Mouse (Mus musculus) embryo, embryonic 11 days (tissue): ENCODE measurements around the gene Kif1a.

Experiments
- DNase-seq: peaks from one replicate; pipeline ENCODE4 v3.0.0-alpha.2; 2015

Kif1a gene

DNA sequence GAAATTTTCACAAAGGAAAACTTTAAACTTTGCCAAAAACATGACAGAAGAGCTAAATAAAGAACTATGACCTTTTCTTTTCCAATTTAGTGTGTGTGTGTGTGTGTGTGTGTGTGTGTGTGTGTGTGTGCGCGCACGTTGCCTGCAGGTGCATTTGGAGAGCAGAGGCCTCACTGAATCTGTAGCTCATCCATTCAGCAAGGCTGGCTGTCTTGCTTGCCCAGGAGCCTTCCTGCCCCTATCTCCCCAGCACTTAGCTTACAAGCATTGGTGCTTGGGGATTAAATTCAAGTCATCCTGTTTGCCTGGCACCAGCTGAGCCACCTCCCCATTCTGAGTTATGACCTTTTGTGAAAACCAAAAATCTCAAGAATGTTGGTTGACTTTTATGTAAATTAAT lies 9.2 kb downstream of the Kif1a start:
- DNase-seq: no peak

DNA sequence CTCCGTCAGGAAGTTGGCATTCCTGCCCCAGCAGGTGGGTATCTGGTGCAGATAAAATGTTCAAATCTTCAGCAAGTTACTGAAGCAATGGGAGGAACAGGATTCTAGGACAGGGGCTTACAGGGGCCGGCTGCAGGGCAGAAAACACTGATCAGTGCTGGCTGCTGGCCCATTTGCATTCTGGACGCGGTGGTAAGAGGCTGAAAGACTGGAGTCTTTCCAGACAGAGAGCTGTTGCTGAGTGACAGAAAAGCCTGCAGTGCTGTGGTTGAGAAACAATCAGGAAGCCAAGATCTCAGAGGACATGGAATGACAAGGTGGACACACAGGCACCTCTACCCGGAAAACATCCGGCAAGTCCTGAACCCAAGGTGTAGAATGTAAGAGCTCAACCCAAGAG lies 16.6 kb downstream of the Kif1a start:
- no peak for DNase-seq

DNA sequence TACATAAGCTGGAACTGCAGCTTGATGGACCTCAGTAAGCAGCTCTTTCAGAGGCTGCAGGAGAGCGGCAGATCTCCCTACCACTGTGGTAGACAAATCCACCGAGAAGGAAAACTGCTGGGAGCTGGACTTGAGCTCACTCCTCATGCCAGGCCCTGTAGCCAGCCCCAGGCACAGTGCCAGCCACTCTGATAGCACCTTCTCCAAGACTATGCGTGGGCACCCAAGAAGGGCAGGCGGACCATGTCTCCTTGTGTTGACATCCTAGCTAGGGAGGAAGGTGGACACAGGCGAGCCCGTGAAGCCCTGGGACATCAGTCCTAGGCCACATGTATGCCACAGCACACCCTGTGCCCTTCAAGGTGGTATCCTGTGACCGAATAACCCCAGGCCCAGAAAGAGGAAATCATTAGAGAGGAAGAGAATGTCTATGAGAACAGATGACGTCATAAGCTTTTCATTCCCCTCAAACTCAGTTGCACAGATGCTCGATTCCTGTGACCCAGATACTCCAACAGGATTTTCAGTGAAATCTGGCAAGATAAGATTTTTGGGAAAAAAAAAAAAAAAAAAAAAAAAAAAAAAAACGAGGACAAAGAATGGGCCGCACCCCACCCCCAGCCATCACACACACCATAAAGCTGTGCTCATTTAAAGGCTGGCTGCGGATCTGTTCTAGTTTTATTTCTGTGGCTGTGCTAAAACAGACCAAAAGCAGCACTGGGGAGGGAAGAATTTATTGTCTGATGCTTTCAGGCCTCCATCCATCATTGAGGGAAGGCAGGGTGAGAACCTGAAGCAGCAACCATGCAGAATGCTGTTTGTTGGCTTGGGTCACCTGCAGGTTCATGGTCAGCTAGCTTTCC lies 18.1 kb downstream of the Kif1a start:
- DNase-seq: no peak

- DNase-seq: no peak
These were observed 19.6 kb downstream of the Kif1a start for GRCm38 (mm10) chr1:93082121-93082520.

- peak; percentile 68 for DNase-seq
These were observed 20.7 kb downstream of the Kif1a start for GRCm38 (mm10) chr1:93080930-93081589.

GRCm38 (mm10) chr1:93079602-93080001 lies 22.1 kb downstream of the Kif1a start:
- peak; percentile 50 for DNase-seq

- no peak for DNase-seq
These were observed 29.4 kb downstream of the Kif1a start for GRCm38 (mm10) chr1:93072279-93072865.

GRCm38 (mm10) chr1:93071487-93071971 lies 30.2 kb downstream of the Kif1a start:
- DNase-seq: no peak

DNA sequence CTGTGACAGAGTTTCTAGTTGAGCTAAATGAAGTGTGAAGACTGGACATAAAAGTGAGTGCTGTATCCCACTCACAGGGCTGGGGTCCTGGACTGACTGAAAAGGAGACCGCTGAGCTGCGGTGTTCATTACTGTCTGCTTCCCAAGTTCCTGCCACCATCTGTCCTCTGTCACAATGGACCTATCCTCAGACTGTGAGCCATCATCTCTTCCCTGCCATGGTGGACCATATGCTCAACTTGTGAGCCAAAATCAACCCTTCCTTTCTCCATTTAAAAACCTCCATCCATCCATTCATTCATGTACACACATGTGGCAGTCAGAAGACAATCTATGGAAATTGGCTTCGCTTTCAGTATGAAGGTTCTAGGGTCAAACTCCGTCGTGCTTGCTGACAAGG lies 30.9 kb downstream of the Kif1a start:
- no peak for DNase-seq

GRCm38 (mm10) chr1:93068553-93068952 lies 33.2 kb downstream of the Kif1a start:
- DNase-seq: no peak

DNA sequence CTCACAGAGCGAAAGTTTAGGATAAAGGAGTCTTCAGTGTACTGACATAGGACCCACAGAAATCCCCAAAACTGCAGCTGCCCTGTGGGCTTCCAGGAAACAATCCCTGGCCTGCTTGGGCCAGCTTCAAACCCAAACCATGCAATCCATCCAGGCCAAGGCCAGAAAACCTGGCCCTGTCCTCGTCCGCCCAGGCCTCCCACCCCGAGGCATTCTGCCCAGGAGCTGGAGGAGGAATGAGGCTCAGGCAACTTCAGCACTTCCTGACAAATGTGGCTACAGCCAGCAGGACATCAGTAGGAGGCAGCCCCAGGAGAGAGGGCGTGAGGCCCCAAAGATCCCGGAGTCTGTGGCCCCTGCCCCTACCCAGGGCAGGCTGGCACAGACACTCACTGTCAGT lies 36.1 kb downstream of the Kif1a start:
- DNase-seq: no peak

- DNase-seq: no peak
These were observed 38.1 kb downstream of the Kif1a start for GRCm38 (mm10) chr1:93063694-93064093.

- DNase-seq: peak; percentile 33
These were observed 50.5 kb downstream of the Kif1a start for GRCm38 (mm10) chr1:93051124-93051833.

DNA sequence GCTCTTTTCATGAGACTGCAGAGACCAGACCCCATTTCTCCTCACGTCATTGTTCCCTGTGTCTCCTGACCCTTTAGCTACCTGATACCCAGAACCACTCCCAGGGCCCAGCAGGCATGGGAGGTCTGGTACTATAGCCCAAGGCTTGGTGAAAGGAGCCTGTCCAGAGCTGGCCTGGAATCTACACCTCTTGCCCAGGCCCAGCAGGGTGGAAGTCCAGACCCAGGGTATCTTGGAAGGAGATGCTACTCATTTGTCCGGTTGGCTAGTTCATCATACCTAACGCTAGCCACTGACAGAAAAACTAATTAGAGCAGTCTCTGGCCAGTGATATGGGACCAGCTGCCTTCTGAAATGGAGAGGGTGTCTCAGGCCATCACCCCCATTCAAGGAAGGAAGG lies 51.7 kb downstream of the Kif1a start:
- no peak for DNase-seq

DNA sequence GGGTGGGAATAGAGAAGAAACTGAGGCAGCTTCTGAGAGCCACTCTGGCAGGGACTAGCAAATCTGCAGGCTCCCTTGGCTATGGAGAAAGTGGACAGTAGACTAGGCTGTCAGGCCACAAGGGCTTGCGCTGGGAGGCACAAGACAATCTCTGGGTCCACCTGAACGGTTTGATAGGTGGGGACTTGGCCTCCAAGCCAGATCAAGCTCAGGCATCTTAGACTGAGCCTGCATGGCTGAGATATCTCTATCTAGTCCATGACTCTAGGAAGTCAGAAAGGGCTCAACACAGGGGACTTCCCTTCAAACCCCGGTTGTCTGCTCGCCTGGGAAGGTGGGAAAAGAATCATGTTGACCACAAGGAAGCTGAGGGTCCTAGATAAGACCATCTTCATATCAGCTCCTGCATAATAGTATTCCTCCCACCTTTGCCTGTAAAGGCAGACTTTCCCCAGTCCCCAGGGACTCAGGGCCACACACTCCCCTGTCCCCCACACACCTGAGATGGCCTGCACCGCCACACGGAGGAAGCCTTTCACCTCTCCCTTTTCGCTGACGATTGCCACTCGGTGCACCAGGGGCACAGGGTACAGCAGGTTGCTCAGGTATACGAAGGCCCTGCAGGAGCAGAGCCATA lies 55.5 kb downstream of the Kif1a start:
- no peak for DNase-seq

- DNase-seq: no peak
These were observed 65.8 kb downstream of the Kif1a start for GRCm38 (mm10) chr1:93035981-93036380.

DNA sequence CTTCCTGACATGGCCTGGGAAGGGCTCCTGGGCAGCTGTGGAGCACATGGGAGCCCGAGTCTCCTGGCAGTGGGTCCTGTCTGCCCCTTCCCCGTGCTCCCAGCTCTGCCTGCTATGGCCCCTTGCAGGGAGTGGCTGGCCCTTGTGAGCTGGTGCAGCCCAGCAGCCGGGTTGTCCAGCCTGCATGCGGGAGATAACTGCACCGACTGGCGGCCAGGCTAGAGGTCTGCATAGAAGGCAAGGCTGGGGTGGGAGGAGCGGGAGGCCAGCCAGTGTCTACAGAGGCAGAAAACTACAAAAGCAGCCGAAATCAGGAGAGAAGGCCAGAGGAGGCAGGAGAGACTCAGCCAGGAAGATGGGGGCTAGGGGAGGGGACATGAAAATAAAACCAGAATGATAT lies 67.8 kb downstream of the Kif1a start:
- peak; percentile 25 for DNase-seq

DNA sequence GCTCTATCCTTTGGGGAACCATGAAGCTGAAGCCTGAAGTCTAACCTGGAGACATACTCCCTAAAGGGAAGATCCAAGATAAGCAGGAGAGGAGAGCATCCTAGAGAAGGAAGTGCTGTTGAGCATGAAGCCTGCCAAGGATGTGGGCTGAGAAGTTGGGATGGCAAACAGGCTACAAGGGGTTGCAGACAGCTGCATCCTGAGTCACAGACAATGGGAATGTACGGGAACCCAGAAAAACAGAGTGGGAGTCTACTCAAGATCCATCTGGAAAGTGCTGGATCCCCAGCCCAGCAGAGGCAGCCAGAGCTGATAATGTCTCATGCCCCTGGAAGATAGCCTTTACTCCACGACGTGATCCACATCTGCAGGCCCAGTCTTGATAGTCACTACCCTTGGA lies 70.6 kb downstream of the Kif1a start:
- no peak for DNase-seq

GRCm38 (mm10) chr1:93030060-93030459 lies 71.7 kb downstream of the Kif1a start:
- no peak for DNase-seq

DNA sequence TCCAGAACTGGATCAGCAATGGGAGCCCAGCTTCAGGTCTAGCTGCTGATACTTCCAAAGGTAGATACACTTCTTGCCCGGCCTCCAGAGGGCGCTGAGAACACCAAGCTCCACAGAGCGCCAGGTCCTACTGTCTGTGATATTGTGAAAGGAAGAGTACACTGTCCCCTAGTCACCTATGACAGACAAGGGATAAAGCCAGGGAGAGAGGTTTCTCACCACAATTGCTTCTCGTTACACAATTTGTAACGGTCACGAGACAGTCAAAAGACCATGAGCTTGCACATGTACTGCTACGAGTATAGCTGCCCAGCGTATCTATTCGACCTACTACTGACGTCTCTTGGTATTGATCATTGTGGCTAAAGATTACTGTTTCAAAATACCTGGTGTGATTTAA lies 72.4 kb downstream of the Kif1a start:
- DNase-seq: no peak

DNA sequence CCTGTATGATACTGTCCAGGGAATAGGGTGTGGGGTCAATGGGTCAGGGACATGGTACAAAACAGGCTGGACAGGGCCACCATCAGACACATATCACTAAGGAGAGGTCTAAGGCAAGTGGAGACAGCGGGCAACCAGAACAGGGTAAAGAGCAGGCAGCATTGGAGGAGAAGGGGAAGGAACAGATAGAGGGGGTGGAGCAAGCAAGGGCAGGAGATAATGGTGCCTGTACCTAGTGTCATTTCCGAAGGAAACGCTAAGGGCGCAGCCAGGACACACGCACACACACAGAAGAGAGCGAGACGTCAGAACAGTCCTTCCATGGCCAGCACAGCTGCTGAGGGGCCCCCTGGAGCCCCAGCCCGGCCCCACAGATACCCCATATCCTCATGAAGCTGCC lies 75.2 kb downstream of the Kif1a start:
- DNase-seq: no peak

DNA sequence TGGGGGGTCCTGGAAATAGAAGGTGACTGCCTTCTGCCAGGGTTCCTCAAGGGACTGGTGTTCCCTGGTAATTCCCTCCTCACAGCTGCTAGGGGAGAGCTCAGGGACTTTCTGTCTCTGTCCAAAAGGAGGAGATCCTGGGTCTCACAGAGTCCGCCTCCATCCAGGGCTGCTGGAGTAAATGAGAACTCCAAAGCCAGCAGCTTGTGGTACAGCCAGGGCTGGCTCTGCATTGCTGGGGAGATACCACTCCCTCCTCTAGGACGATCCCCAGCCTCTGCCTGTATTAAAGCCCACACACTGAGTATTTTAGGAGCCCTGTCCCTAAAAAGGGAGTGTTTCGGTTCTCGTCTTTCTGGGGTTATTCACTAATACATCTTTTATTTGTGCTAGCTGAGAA lies 81.1 kb downstream of the Kif1a start:
- no peak for DNase-seq

DNA sequence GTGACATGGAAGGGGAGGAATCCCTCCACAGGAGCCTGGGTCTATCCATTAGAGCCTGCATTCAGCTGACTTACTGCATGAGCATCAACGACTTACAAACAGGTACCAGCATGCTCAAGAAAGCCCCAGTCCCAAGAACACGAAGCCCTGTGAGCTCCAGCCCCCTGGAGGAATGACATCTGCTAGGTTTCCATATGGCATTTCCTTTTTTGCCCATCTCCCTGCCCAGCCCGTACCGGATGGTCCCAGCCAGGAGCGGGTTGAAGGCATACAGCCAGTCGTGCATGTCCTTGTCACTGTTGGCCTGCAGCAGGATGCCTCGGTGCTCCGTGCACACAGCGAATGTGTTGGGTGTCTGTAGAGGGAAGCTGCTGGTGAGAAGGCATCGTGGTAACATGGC lies 83.0 kb downstream of the Kif1a start:
- DNase-seq: no peak
